8 mouse cellular contexts compared by ENCODE assay signal in genomic region chr13:44869418-44870119, GRCm38 (mm10).
DNase-seq lines count a peak whose midpoint lies in the region; ATAC-seq and TF ChIP-seq lines count a peak whose summit lies in the region.
"Not testable (repeated sequence)": the region's sequence is repeated elsewhere in the genome, so short reads cannot be mapped to it uniquely, and the experiment has no call there.

No protein-coding gene starts in this region.

- not testable (repeated sequence) for TF ChIP-seq CTCF in gastrocnemius, adult 2 months (IDR thresholded peaks at IDR 0.05)

- H3K4me2 ChIP-seq in hindbrain, embryonic 16.5 days (ENCODE audit: low read length), result not testable (repeated sequence)

- H3K27ac ChIP-seq in gastrocnemius, adult 2 months; hindbrain, embryonic 16.5 days (ENCODE audit: low read depth, low read length): not testable (repeated sequence)

- intact Hi-C loops in gastrocnemius, adult 2 months (cut with DNase I), result not testable (repeated sequence)

- peak; percentile 97 for ATAC-seq in hindbrain, embryonic 16.5 days

- H3K4me3 ChIP-seq in gastrocnemius, adult 2 months; hindbrain, embryonic 16.5 days (ENCODE audit: low read length): not testable (repeated sequence)

- H3K9me3 ChIP-seq in hindbrain, embryonic 16.5 days (ENCODE audit: control insufficient read depth, low read length), result not testable (repeated sequence)

- H3K4me1 ChIP-seq in hindbrain, embryonic 16.5 days (ENCODE audit: control insufficient read depth, insufficient read depth, low read depth, low read length), result not testable (repeated sequence)

- not testable (repeated sequence) for H3K36me3 ChIP-seq in hindbrain, embryonic 16.5 days (ENCODE audit: control insufficient read depth, insufficient read depth, low read length)

- H3K9ac ChIP-seq in hindbrain, embryonic 16.5 days (ENCODE audit: low read depth, low read length), result not testable (repeated sequence)

- H3K27me3 ChIP-seq in hindbrain, embryonic 16.5 days (replicated peaks; ENCODE audit: control insufficient read depth, insufficient read depth, low read length), result not testable (repeated sequence)

- 75% methylated on average over 47 of the region's 47 CpGs for WGBS in hindbrain, embryonic 16.5 days

- DNase-seq in NIH3T3 (ENCODE audit: low read depth), result peak; percentile 98
- DNase-seq in cerebellum, postnatal 25 days, result peak; percentile 97 to 99
- peak; percentile 98 for DNase-seq in gastrocnemius, adult 2 months
- peak; percentile 99 to 100 for DNase-seq in layer of hippocampus, postnatal 36 days
- DNase-seq in lung, postnatal 14 days, result peak; percentile 100
- DNase-seq in retina, adult 2 months (ENCODE audit: low read depth, low spot score), result peak; percentile 74
- DNase-seq in thymus, postnatal 36 days, result peak; percentile 88 to 98
